20 mouse cellular contexts compared by ENCODE assay signal in genomic region chr12:34808180-34808579, GRCm38 (mm10).
"Had no signal": no experiment of that assay in that cellular context is flagged by ENCODE, and none has a peak within 500 bp of the region (broad histone marks: within the 10 kb centered on the region; RNA-seq: fewer than 3 reads in every experiment).

No protein-coding gene starts in this region.

- H3K4me2 ChIP-seq: kidney, embryonic 15.5 days; liver, embryonic 13.5 days; midbrain, embryonic 12.5 days; midbrain, embryonic 15.5 days; neural tube, embryonic 13.5 days had no signal

- ATAC-seq: intestine, embryonic 16.5 days; midbrain, embryonic 15.5 days had no signal

- H3K9ac ChIP-seq: kidney, embryonic 15.5 days; liver, embryonic 13.5 days; midbrain, embryonic 12.5 days; midbrain, embryonic 15.5 days; neural tube, embryonic 13.5 days had no signal

- H3K27ac ChIP-seq: kidney, embryonic 15.5 days; left cerebral cortex, adult 2 months; liver, embryonic 13.5 days; macrophage; midbrain, embryonic 12.5 days; midbrain, embryonic 15.5 days; neural tube, embryonic 13.5 days; stomach, postnatal 0 days had no signal

- H3K4me3 ChIP-seq: kidney, embryonic 15.5 days; left cerebral cortex, adult 2 months; liver, embryonic 13.5 days; midbrain, embryonic 12.5 days; midbrain, embryonic 15.5 days; neural tube, embryonic 13.5 days had no signal

- DNase-seq: kidney, adult 2 months; kidney, postnatal 10 days; kidney, postnatal 36 days; layer of hippocampus, postnatal 36 days; liver, embryonic 13.5 days; lung, adult 2 months; lung, postnatal 14 days; right cerebral cortex, postnatal 14 days; right cerebral cortex, postnatal 4 days; thymus, adult 2 months; thymus, postnatal 14 days; thymus, postnatal 4 days had no signal

- H3K9me3 ChIP-seq: kidney, embryonic 15.5 days; liver, embryonic 13.5 days; midbrain, embryonic 12.5 days; midbrain, embryonic 15.5 days; neural tube, embryonic 13.5 days had no signal

- H3K4me1 ChIP-seq: kidney, embryonic 15.5 days; liver, embryonic 13.5 days; midbrain, embryonic 12.5 days; midbrain, embryonic 15.5 days; neural tube, embryonic 13.5 days had no signal

- H3K27me3 ChIP-seq: kidney, embryonic 15.5 days; liver, embryonic 13.5 days; midbrain, embryonic 12.5 days; midbrain, embryonic 15.5 days; neural tube, embryonic 13.5 days had no signal

- H3K36me3 ChIP-seq: kidney, embryonic 15.5 days; liver, embryonic 13.5 days; midbrain, embryonic 12.5 days; midbrain, embryonic 15.5 days; neural tube, embryonic 13.5 days had no signal
